Mouse (Mus musculus) forebrain, embryonic 11.5 days (tissue): ENCODE measurements around the gene Rpl5. TPM values are rescaled to one million over a fixed set of nuclear protein-coding genes. Genes with fewer than 3 reads are reported as not detected.

ENCODE experiments used
- ATAC-seq: fragments of 200-750 bp; cut with Nextera tagmentation; replicated peaks from 2 replicates; pipeline ENCODE4 v1.8.0; 2017; ENCODE audit warnings: moderate TSS enrichment; ENCODE audit not compliant: low FRiP score
- DNase-seq: peaks from one replicate; pipeline ENCODE4 v3.0.0-alpha.2; 2017; ENCODE audit warnings: low spot score
- H3K27ac ChIP-seq: fragments of 300-500 bp; sonication (generic); 2 replicates; pipeline ENCODE4 v1.5.1; 2014; ENCODE audit warnings: low read depth, low read length
- H3K27me3 ChIP-seq: fragments of 300-500 bp; sonication (generic); 2 replicates; pipeline ENCODE4 v1.6.1; 2014; ENCODE audit warnings: mild to moderate bottlenecking, low read length, mixed read lengths; ENCODE audit not compliant: control insufficient read depth, insufficient read depth
- H3K36me3 ChIP-seq: fragments of 300-500 bp; sonication (generic); 2 replicates; pipeline ENCODE4 v1.6.1; 2014; ENCODE audit warnings: mild to moderate bottlenecking, low read length, moderate library complexity, mixed read lengths; ENCODE audit not compliant: control insufficient read depth, insufficient read depth
- H3K4me1 ChIP-seq: fragments of 300-500 bp; sonication (generic); replicated peaks from 2 replicates; pipeline ENCODE4 v1.6.1; 2014; ENCODE audit warnings: low read length, mixed read lengths; ENCODE audit not compliant: control insufficient read depth, insufficient read depth
- H3K4me2 ChIP-seq: fragments of 300-500 bp; sonication (generic); 2 replicates; pipeline ENCODE4 v1.6.1; 2014; ENCODE audit warnings: low read depth, mild to moderate bottlenecking, low read length, moderate library complexity, mixed read lengths; ENCODE audit not compliant: severe bottlenecking
- H3K4me3 ChIP-seq: fragments of 300-500 bp; sonication (generic); 2 replicates; pipeline ENCODE4 v1.5.1; 2014; ENCODE audit warnings: low read depth, low read length
- H3K9ac ChIP-seq: fragments of 300-500 bp; sonication (generic); 2 replicates; pipeline ENCODE4 v1.6.1; 2014; ENCODE audit warnings: low read length
- H3K9me3 ChIP-seq: fragments of 300-500 bp; sonication (generic); 2 replicates; pipeline ENCODE4 v1.6.1; 2016; ENCODE audit warnings: low read length, mixed read lengths; ENCODE audit not compliant: control insufficient read depth
- WGBS: fragments of 180-500 bp; shearing (Covaris S2); extraction: QIAGEN DNeasy Blood & Tissue Kit; methylation state at CpG from one replicate; pipeline ENCODE4 v1.1.7; 2014; 5-methylcytosine and 5-hydroxymethylcytosine counted together
- polyA plus RNA-seq: library from polyadenylated mRNA; unstranded; fragments of >200 nt; fragmentation: Nextera tagmentation; extraction: Ambion mirVana; gene quantifications from 2 replicates; pipeline ENCODE4 v1.2.1, GENCODE M21; 2014

Gene Rpl5
- polyA plus RNA-seq, 1 experiment from 2014 or later = 84.4 TPM

DNA sequence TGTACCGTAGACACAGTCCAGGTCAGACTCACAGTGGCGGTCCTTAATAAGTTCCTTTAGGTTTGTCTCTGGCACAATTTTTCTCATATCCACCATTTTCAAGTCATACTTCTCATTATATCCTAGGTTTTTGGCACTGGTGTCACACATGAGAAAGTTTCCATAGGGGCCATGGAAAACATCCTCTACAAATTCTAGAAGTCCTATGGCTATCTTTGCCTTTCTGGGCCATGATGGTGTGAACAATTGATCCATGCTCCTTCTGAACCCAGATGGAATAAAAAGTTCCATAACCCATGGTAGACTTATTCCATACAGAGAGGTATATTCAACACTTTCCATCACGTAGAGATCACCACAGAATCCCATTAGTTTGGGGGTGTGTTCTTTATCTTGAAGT lies 9.4 kb downstream of the Rpl5 start:
- Histone ChIP-seq H3K27me3 (no peaks in the 10 kb centered on the region), H3K4me3 (no peak overlapping the region), H3K4me1 (no peaks in the 10 kb centered on the region), H3K9ac (no peak overlapping the region), H3K27ac (no peak overlapping the region), H3K36me3 (peaks cover 22% of the 10 kb centered on the region; the same call in 1 of the 2 replicates), H3K4me2 (no peak overlapping the region), H3K9me3 (no peaks in the 10 kb centered on the region)
- DNase-seq (no peak), ATAC-seq (no peak)
- WGBS = 88% methylated on average over 3 of the region's 3 CpGs

DNA sequence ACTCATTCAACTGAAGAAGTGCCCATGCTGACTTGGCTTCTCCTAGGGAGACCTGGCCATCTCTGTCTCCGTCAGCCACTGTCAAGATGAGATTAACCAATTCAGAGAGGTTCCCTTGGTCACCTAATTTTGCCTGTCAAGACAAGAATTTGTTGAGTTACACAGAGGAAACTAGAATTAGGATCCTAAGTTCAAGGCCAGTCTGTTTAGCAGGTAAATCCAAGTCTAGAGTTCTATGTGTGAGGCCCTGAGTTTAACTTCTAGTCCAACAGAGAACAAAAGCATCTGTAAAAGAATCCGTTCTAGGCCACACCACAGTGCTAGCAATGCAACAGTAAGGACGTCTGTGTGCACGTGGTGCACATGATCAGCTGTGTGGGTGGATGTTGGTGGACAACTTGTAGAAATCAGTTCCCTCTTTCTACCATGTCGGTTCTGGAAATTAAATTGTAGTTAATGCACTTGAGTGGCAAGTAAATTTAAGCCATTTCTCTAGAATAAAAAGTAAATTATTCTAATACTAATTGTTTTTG lies 9.8 kb downstream of the Rpl5 start:
- no peak for ATAC-seq
- WGBS = 67% methylated on average over 5 of the region's 5 CpGs
- no peak overlapping the region for H3K4me2 ChIP-seq
- H3K9ac ChIP-seq = no peak overlapping the region
- no peaks in the 10 kb centered on the region for H3K9me3 ChIP-seq
- peaks cover 22% of the 10 kb centered on the region; the same call in 1 of the 2 replicates for H3K36me3 ChIP-seq
- H3K4me3 ChIP-seq = no peak overlapping the region
- H3K4me1 ChIP-seq = no peaks in the 10 kb centered on the region
- DNase-seq = no peak
- H3K27me3 ChIP-seq = no peaks in the 10 kb centered on the region
- no peak overlapping the region for H3K27ac ChIP-seq

DNA sequence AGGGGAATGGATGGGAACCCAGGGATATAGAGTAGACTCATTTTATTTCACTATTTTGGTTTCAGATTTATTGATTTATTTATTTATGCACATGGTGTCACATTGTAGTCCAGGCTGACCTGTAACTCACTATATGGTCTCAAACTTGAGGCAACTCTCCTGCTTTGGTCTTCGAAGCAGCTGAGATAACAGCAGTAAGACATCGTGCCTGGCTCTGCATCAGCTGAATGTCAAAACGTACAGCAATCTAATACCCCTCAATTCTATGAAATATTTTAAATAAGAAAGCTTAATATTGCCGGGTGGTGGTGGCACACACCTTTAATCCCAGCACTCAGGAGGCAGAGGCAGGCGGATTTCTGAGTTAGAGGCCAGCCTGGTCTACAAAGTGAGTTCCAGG lies 10.7 kb downstream of the Rpl5 start:
- Histone ChIP-seq H3K9ac (no peak overlapping the region), H3K27ac (no peak overlapping the region), H3K4me2 (no peak overlapping the region), H3K9me3 (no peaks in the 10 kb centered on the region), H3K4me1 (no peaks in the 10 kb centered on the region), H3K4me3 (no peak overlapping the region), H3K27me3 (no peaks in the 10 kb centered on the region), H3K36me3 (peaks cover 20% of the 10 kb centered on the region; the same call in 1 of the 2 replicates)
- no peak for DNase-seq
- no peak for ATAC-seq
- 97% methylated on average over 5 of the region's 5 CpGs for WGBS

DNA sequence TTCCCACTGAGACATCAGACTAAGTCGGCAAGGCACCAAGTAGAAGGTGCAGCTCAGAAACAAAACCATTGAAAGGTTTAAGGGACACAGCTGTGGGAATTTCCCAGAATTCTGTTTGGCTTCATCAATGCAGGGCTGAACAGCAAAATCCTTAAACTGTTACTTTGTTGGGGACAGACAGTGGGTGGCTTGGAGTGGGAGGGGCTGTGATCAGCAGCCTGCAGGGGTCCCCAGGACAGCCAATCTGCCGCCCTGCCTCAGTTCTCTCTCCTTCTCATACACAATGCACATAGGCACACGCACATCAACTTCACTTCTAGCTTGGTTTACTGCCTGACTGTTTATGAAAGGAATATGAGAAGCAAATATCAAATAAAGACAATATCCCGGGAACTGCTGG lies 15.0 kb downstream of the Rpl5 start:
- Histone ChIP-seq H3K4me2 (no peak overlapping the region), H3K4me1 (no peaks in the 10 kb centered on the region), H3K4me3 (no peak overlapping the region), H3K9me3 (no peaks in the 10 kb centered on the region), H3K9ac (no peak overlapping the region; the same call in 1 of the 2 replicates), H3K36me3 (no peaks in the 10 kb centered on the region), H3K27ac (no peak overlapping the region), H3K27me3 (no peaks in the 10 kb centered on the region)
- WGBS = 37% methylated on average over 4 of the region's 4 CpGs
- ATAC-seq = no peak
- no peak for DNase-seq

DNA sequence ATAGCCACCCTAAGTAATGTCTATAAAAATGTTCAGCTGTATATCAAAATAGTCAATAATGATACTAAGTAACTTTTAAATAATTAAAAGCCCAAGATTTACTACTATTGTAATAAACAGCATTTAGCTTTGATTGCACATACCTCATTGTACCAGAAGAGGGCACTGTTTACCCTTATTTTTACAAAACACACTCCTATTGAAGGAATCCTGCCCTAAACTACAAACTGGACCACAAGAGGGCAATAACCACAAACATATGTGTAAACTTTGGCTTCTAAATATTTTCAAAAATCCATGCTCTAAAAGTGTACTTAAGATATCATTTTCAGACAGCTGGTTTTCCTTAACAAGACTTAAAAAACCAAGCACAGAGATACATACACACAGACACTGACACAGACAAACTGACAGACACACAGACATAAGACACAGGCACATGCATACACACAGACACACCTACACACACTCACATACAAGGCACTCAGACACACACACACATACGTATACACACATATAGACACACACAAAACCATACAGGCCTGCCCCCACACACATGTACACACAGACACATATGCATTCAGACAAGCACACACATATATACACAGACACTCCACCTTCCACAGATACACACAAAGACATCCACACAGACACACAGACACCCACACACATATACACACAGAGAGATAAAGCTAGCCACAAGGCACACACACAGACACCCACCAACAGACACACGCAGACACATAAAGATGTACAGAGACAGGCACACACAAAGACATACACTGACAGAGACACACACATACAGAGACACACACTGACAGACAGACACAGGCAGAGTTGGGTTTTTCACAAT lies 21.3 kb downstream of the Rpl5 start:
- Histone ChIP-seq H3K4me1 (no peaks in the 10 kb centered on the region), H3K27ac (no peak overlapping the region), H3K9ac (no peak overlapping the region), H3K27me3 (no peaks in the 10 kb centered on the region), H3K4me3 (no peak overlapping the region), H3K4me2 (no peak overlapping the region), H3K36me3 (no peaks in the 10 kb centered on the region), H3K9me3 (no peaks in the 10 kb centered on the region)
- ATAC-seq (peak; percentile 56), DNase-seq (no peak)
- WGBS = 76% methylated on average over 2 of the region's 2 CpGs

DNA sequence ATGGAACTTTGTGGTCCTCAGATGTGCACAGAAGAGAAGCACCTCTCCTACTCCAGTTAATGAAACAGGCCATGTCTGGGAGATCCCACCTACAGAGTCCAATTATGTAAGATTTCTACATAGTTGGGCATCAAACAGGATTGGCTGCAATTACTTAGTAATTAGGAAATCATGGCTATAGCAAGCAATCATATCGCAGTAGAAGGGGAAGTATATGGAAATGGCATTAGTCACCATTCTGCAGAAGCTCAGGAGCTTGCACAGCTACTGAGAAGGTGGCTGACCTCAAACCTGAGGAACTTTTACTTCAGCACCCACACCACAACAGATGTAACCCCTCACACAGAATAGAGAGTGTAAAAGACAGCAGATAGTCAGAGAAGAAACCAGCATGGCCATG lies 22.5 kb downstream of the Rpl5 start:
- H3K27ac ChIP-seq = no peak overlapping the region
- H3K4me2 ChIP-seq = no peak overlapping the region
- no peak for DNase-seq
- WGBS = 94% methylated on average over 1 of the region's 1 CpGs
- no peaks in the 10 kb centered on the region for H3K36me3 ChIP-seq
- H3K4me3 ChIP-seq = no peak overlapping the region
- ATAC-seq = no peak
- H3K27me3 ChIP-seq = no peaks in the 10 kb centered on the region
- H3K9ac ChIP-seq = no peak overlapping the region
- H3K9me3 ChIP-seq = no peaks in the 10 kb centered on the region
- H3K4me1 ChIP-seq = no peaks in the 10 kb centered on the region

DNA sequence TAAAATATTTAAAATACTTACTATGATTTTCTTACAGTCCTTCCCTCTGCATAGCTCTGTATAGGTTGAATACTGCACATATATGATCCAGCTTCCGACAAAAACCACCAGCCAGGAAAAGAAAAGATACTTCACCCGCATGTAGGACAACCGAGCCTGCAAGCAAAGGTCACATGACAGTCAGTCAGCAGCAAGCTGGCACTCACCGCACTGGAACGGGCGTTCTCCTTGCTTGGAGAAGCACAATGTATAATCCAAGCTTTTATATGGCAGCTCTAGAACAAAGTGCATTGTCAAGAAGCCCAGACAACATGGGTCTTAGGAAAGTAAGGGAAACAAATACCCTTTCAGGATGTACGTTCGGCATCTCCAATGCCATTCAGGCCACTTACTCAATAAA lies 24.3 kb downstream of the Rpl5 start:
- no peak overlapping the region for H3K4me2 ChIP-seq
- WGBS = 82% methylated on average over 8 of the region's 8 CpGs

DNA sequence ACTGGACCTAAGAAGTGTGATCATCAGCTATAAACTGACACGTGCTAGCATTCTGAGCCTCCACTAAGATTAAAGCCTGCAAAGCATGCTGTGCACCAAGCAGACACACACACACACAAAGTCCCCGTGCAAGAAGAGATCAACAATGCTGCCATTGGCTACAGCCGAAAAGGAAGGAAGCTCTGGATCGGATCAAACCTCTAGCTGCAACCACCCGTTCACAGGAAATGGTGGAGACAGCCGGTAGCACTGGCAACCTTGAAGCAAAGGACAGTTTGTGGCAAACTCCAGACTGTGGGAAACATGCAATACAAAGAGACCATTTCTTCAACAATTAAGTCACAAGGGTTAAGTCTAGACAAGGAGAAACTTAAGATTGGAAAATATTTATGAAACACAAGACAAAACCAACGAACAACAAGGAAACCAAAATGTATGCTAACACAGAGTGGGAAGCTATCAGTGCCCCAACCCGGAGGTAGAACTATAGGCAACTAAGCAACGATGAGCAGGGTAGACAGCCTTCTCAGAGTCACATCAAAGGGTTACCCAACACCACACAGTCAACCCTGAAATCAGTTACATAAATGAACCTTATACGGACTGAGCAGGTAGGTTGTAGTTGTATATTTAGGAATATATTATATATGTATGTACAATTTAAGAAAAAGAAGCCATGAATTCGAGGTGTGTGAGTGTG lies 26.4 kb downstream of the Rpl5 start:
- no peaks in the 10 kb centered on the region for H3K9me3 ChIP-seq
- H3K36me3 ChIP-seq = no peaks in the 10 kb centered on the region
- H3K4me1 ChIP-seq = no peaks in the 10 kb centered on the region
- no peak overlapping the region for H3K9ac ChIP-seq
- no peaks in the 10 kb centered on the region for H3K27me3 ChIP-seq
- no peak overlapping the region for H3K27ac ChIP-seq
- WGBS = 86% methylated on average over 11 of the region's 11 CpGs
- no peak for DNase-seq
- H3K4me2 ChIP-seq = no peak overlapping the region
- no peak for ATAC-seq
- no peak overlapping the region for H3K4me3 ChIP-seq

More for the DNA sequence above, 24.3 kb downstream of the Rpl5 start:
- DNase-seq (no peak), ATAC-seq (no peak)
- H3K36me3 ChIP-seq = no peaks in the 10 kb centered on the region
- H3K27ac ChIP-seq = no peak overlapping the region
- no peaks in the 10 kb centered on the region for H3K9me3 ChIP-seq
- H3K4me3 ChIP-seq = no peak overlapping the region
- H3K9ac ChIP-seq = no peak overlapping the region
- H3K4me1 ChIP-seq = no peaks in the 10 kb centered on the region
- H3K27me3 ChIP-seq = no peaks in the 10 kb centered on the region
